27 mouse cellular contexts compared by ENCODE assay signal in genomic region chr7:19925376-19925775, GRCm38 (mm10). TPM values are rescaled to one million over a fixed set of nuclear protein-coding genes. Genes with fewer than 3 reads are reported as not detected.
"Had no signal": no experiment of that assay in that cellular context is flagged by ENCODE, and none has a peak within 500 bp of the region (broad histone marks: within the 10 kb centered on the region; RNA-seq: fewer than 3 reads in every experiment).

No protein-coding gene starts in this region.

- H3K36me3 ChIP-seq: limb, embryonic 10.5 days; limb, embryonic 13.5 days; liver, embryonic 12.5 days; liver, embryonic 15.5 days; midbrain, embryonic 12.5 days; neural tube, embryonic 13.5 days; stomach, embryonic 15.5 days had no signal

- DNase-seq: kidney, adult 9 months; kidney, postnatal 14 days; liver; lung, adult 18-20 months; retina, postnatal 1 day; right cerebral cortex, postnatal 25 days; spleen, adult 18-20 months; thymus, postnatal 25 days had no signal

- H3K4me1 ChIP-seq: stomach, embryonic 15.5 days had no signal

- H3K27me3 ChIP-seq: liver, embryonic 15.5 days; midbrain, embryonic 12.5 days; neural tube, embryonic 13.5 days; stomach, embryonic 15.5 days had no signal

- H3K9me3 ChIP-seq: limb, embryonic 10.5 days; limb, embryonic 13.5 days; liver, embryonic 12.5 days; liver, embryonic 15.5 days; midbrain, embryonic 12.5 days; neural tube, embryonic 13.5 days; stomach, embryonic 15.5 days had no signal

- H3K4me3 ChIP-seq: limb, embryonic 10.5 days; limb, embryonic 13.5 days; liver, embryonic 12.5 days; liver, embryonic 15.5 days; midbrain, embryonic 12.5 days; myocyte; neural tube, embryonic 13.5 days; stomach, embryonic 15.5 days had no signal

- H3K27ac ChIP-seq: limb, embryonic 10.5 days; limb, embryonic 13.5 days; liver, embryonic 12.5 days; liver, embryonic 15.5 days; macrophage; midbrain, embryonic 12.5 days; neural tube, embryonic 13.5 days; stomach, embryonic 15.5 days had no signal

- ATAC-seq: liver, embryonic 12.5 days; midbrain, embryonic 16.5 days had no signal

- H3K4me2 ChIP-seq: limb, embryonic 13.5 days; liver, embryonic 12.5 days; liver, embryonic 15.5 days; midbrain, embryonic 12.5 days; neural tube, embryonic 13.5 days; stomach, embryonic 15.5 days had no signal

- H3K9ac ChIP-seq: limb, embryonic 13.5 days; liver, embryonic 12.5 days; liver, embryonic 15.5 days; midbrain, embryonic 12.5 days; neural tube, embryonic 13.5 days; stomach, embryonic 15.5 days had no signal

RNA-seq across cellular contexts. Expression of gene Igsf23, which starts 25.2 kb away (rescaled TPM):
- total RNA-seq: layer of hippocampus, postnatal 14 days; left cerebral cortex, adult 8-10 months; left cerebral cortex, postnatal 14 days; monocyte, adult 5-6 weeks had no signal
- polyA plus RNA-seq: macrophage; midbrain, embryonic 12.5 days; midbrain, embryonic 16.5 days; neural tube, embryonic 13.5 days had no signal

RNA-seq across cellular contexts. Expression of gene Ceacam19, which starts 37.6 kb away (rescaled TPM):
- total RNA-seq: layer of hippocampus, postnatal 14 days; left cerebral cortex, adult 8-10 months; left cerebral cortex, postnatal 14 days had no signal
- polyA plus RNA-seq: kidney, embryonic 16.5 days; limb, embryonic 10.5 days; liver, embryonic 12.5 days; liver, embryonic 15.5 days; lung, embryonic 16.5 days; midbrain, embryonic 12.5 days; midbrain, embryonic 16.5 days; neural tube, embryonic 13.5 days had no signal

RNA-seq across cellular contexts. Expression of gene Ceacam20, which starts 39.8 kb away (rescaled TPM):
- total RNA-seq: layer of hippocampus, postnatal 14 days; left cerebral cortex, adult 8-10 months; left cerebral cortex, postnatal 14 days; megakaryocyte, adult 5-6 weeks; monocyte, adult 5-6 weeks; neutrophil, adult 5-6 weeks had no signal
- polyA plus RNA-seq: kidney, embryonic 16.5 days; limb, embryonic 10.5 days; limb, embryonic 13.5 days; liver, embryonic 12.5 days; liver, embryonic 15.5 days; lung, embryonic 16.5 days; macrophage; midbrain, embryonic 12.5 days; midbrain, embryonic 16.5 days; myocyte; neural tube, embryonic 13.5 days; thymus, postnatal 0 days had no signal
